Mouse (Mus musculus) c-Kit-positive CD71-positive TER-119-negative erythroid progenitor cells, embryonic 14.5 days (primary cell): ENCODE results near the gene Zcwpw1.
"Not testable (repeated sequence)": the region's sequence is repeated elsewhere in the genome, so short reads cannot be mapped to it uniquely, and the experiment has no call there.

Experiments
- DNase-seq: peaks from one replicate; pipeline ENCODE4 v3.0.0-alpha.2; 2013; ENCODE audit warnings: low read depth

Zcwpw1 gene

GRCm38 (mm10) chr5:137835966-137836520, 48.4 kb downstream of the Zcwpw1 start, which contains the start of gene Pilra:
Gene Pilra, minus strand, starts transcription at chr5:137836281.
- not testable (repeated sequence) for DNase-seq

- DNase-seq: no peak
These were observed 49.0 kb downstream of the Zcwpw1 start for GRCm38 (mm10) chr5:137836611-137837010.

GRCm38 (mm10) chr5:137837110-137837509, 49.5 kb downstream of the Zcwpw1 start:
- DNase-seq: not testable (repeated sequence)

GRCm38 (mm10) chr5:137850313-137850712, 62.7 kb downstream of the Zcwpw1 start:
- DNase-seq: not testable (repeated sequence)

GRCm38 (mm10) chr5:137854907-137855306, 67.3 kb downstream of the Zcwpw1 start:
- not testable (repeated sequence) for DNase-seq

GRCm38 (mm10) chr5:137856870-137857269, 69.3 kb downstream of the Zcwpw1 start:
- DNase-seq: not testable (repeated sequence)

- not testable (repeated sequence) for DNase-seq
These were observed 70.5 kb downstream of the Zcwpw1 start, which contains the start of gene Pilrb1 for GRCm38 (mm10) chr5:137857960-137858710. Gene Pilrb1, minus strand, starts transcription at chr5:137858106.

- DNase-seq: not testable (repeated sequence)
These were observed 76.4 kb downstream of the Zcwpw1 start for GRCm38 (mm10) chr5:137864008-137864407.

- DNase-seq: not testable (repeated sequence)
These were observed 81.0 kb downstream of the Zcwpw1 start for GRCm38 (mm10) chr5:137868600-137868999.

GRCm38 (mm10) chr5:137871644-137872380, 84.2 kb downstream of the Zcwpw1 start, which contains the start of gene Pilrb2:
Gene Pilrb2, minus strand, starts transcription at chr5:137871815.
- DNase-seq: not testable (repeated sequence)
